In genomic region chr8:120696401-120697153, GRCm38 (mm10) we compare ENCODE assay signal across 1 mouse cellular context.
TF ChIP-seq lines count a peak whose summit lies in the region.

No protein-coding gene starts in this region.

TF ChIP-seq in CH12.LX, 34 proteins besides CTCF, POLR2A, EP300 and RAD21:
- TF ChIP-seq MYC (IDR thresholded peaks at IDR 0.05; ENCODE audit: low read depth, low read length) (no peak), TCF12 (IDR thresholded peaks at IDR 0.05; ENCODE audit: low read depth, low read length) (peak; percentile 66; the same call in 1 of the 2 replicates)
